Mouse (Mus musculus): ENCODE results near the gene P4htm.

P4htm gene

GRCm38 (mm10) chr9:108577934-108578544 lies 19.4 kb downstream of the P4htm start:
- no peak for DNase-seq

- no peak for DNase-seq
Observed at GRCm38 (mm10) chr9:108577025-108577424, 20.4 kb downstream of the P4htm start.

GRCm38 (mm10) chr9:108575321-108576297 lies 21.9 kb downstream of the P4htm start:
- no peak for DNase-seq

- DNase-seq: no peak
Observed at GRCm38 (mm10) chr9:108574921-108575320, 22.5 kb downstream of the P4htm start.

GRCm38 (mm10) chr9:108573774-108574690 lies 23.4 kb downstream of the P4htm start:
- peak; percentile 66 for DNase-seq

GRCm38 (mm10) chr9:108572321-108572720 lies 25.1 kb downstream of the P4htm start:
- no peak for DNase-seq

- no peak for DNase-seq
Observed at GRCm38 (mm10) chr9:108571401-108571973, 26.0 kb downstream of the P4htm start.

GRCm38 (mm10) chr9:108570207-108570896 lies 27.1 kb downstream of the P4htm start:
- peak; percentile 88 for DNase-seq

- peak; percentile 97 for DNase-seq
Observed at GRCm38 (mm10) chr9:108569381-108570206, 27.9 kb downstream of the P4htm start, which contains the start of gene Dalrd3. TSS of gene Dalrd3 (plus strand) at chr9:108569886.

GRCm38 (mm10) chr9:108568511-108568921 lies 29.0 kb downstream of the P4htm start:
- DNase-seq: no peak

GRCm38 (mm10) chr9:108567931-108568419 lies 29.5 kb downstream of the P4htm start:
- peak; percentile 45 for DNase-seq

GRCm38 (mm10) chr9:108566815-108567776 lies 30.4 kb downstream of the P4htm start, which contains the start of gene Ndufaf3:
TSS of gene Ndufaf3 (minus strand) at chr9:108567434.
- DNase-seq: peak; percentile 98

- DNase-seq: no peak
Observed at GRCm38 (mm10) chr9:108565881-108566814, 31.3 kb downstream of the P4htm start.

GRCm38 (mm10) chr9:108564131-108564530 lies 33.3 kb downstream of the P4htm start:
- DNase-seq: no peak

- DNase-seq: no peak
Observed at GRCm38 (mm10) chr9:108563671-108564070, 33.8 kb downstream of the P4htm start.

- peak; percentile 97 for DNase-seq
Observed at GRCm38 (mm10) chr9:108560227-108560841, 37.1 kb downstream of the P4htm start, which contains the start of gene Impdh2. TSS of gene Impdh2 (plus strand) at chr9:108560286.

GRCm38 (mm10) chr9:108559169-108559568 lies 38.3 kb downstream of the P4htm start:
- no peak for DNase-seq

- no peak for DNase-seq
Observed at GRCm38 (mm10) chr9:108546875-108547274, 50.6 kb downstream of the P4htm start.
